9 mouse cellular contexts compared by ENCODE assay signal in genomic region chr2:152143279-152144157, GRCm38 (mm10). TPM values are rescaled to one million over a fixed set of nuclear protein-coding genes. Genes with fewer than 3 reads are reported as not detected.
A peak's percentile ranks its signal among the peaks of the same experiment; 100 is the strongest.
DNase-seq lines count a peak whose midpoint lies in the region; ATAC-seq and TF ChIP-seq lines count a peak whose summit lies in the region.
"Had no signal": no experiment of that assay in that cellular context is flagged by ENCODE, and none has a peak within 500 bp of the region (broad histone marks: within the 10 kb centered on the region; RNA-seq: fewer than 3 reads in every experiment).

TSS of gene Tcf15 (plus strand) at chr2:152143561.

- no peak for TF ChIP-seq CTCF in intestine, postnatal 0 days (IDR thresholded peaks at IDR 0.05; ENCODE audit: low read depth)

- peak within 1 kb of the TSS; percentile 46 for H3K4me3 ChIP-seq in intestine, postnatal 0 days (ENCODE audit: low read depth, low read length)

- no peaks in the 10 kb centered on the region for H3K9me3 ChIP-seq in intestine, postnatal 0 days (ENCODE audit: control insufficient read depth)

- peak within 1 kb of the TSS; percentile 84 for H3K4me2 ChIP-seq in intestine, postnatal 0 days (replicated peaks; ENCODE audit: low read depth)

- intact Hi-C loops in left cerebral cortex, postnatal 14 days (cut with DNase I) = no loop called here

- ATAC-seq in intestine, postnatal 0 days = peak; percentile 23

- 1% methylated on average over 111 of the region's 118 CpGs for WGBS in intestine, postnatal 0 days

- DNase-seq in cerebellum, postnatal 36 days = peak; percentile 10 to 28
- DNase-seq in cerebellum, adult 11-12 months = no peak
- DNase-seq in embryo, embryonic 10.5 days (ENCODE audit: low spot score) = peak; percentile 86
- DNase-seq in heart, adult 18-20 months = peak; percentile 84 to 91
- peak; percentile 44 to 61 for DNase-seq in lung, adult 18-20 months
- DNase-seq in ovary, postnatal 14 days (ENCODE audit: low spot score) = peak; percentile 9
- DNase-seq in left cerebral cortex, postnatal 14 days (ENCODE audit: low spot score in 2 of 2) = no peak

- H3K27me3 ChIP-seq in intestine, postnatal 0 days (replicated peaks; ENCODE audit: control insufficient read depth, insufficient read depth, low read length) = peaks cover 45% of the 10 kb centered on the region

- H3K9ac ChIP-seq in intestine, postnatal 0 days (ENCODE audit: low read depth, low read length) = peak within 1 kb of the TSS; percentile 31; the same call in 1 of the 2 replicates

- no peaks in the 10 kb centered on the region for H3K36me3 ChIP-seq in intestine, postnatal 0 days (ENCODE audit: control insufficient read depth, insufficient read depth)

- no peak within 1 kb of the TSS for H3K27ac ChIP-seq in intestine, postnatal 0 days (ENCODE audit: low read depth, low read length)

- no peaks in the 10 kb centered on the region for H3K4me1 ChIP-seq in intestine, postnatal 0 days (replicated peaks; ENCODE audit: control insufficient read depth, insufficient read depth, low read length)

RNA-seq across cellular contexts. Expression of gene Tcf15, which starts in this region (rescaled TPM):
- 10 to 100 TPM; 16.4 to 18.9 TPM for total RNA-seq in heart, adult 18-20 months (2021)
- polyA plus RNA-seq in intestine, postnatal 0 days (2015; fragmentation: Nextera tagmentation; extraction: Ambion mirVana) = 3.2 and 4.5 TPM in 2 replicates
- 1 to 10 TPM in 1 of 2 experiments, under 1 TPM in 1; 0.75 to 1.2 TPM for total RNA-seq in left cerebral cortex, postnatal 14 days (2021)
- polyA plus RNA-seq: C2C12 had no signal

Comparison
In these comparisons a context has a peak if more than half of its experiments do, and no peak if none do; other contexts are left out.
1. RNA of gene Tcf15 (total RNA-seq): 16.4 to 18.9 TPM in heart, adult 18-20 months; 0.75 to 1.2 TPM in left cerebral cortex, postnatal 14 days; every median in the first group is over 4 times any median in the second.
2. DNase-seq: peak in cerebellum, postnatal 36 days (2 of 2), embryo, embryonic 10.5 days (single experiment), heart, adult 18-20 months (2 of 2), lung, adult 18-20 months (2 of 2) and ovary, postnatal 14 days (single experiment); none in cerebellum, adult 11-12 months (single experiment) and left cerebral cortex, postnatal 14 days (0 of 2).